Mouse (Mus musculus): Measurements from ENCODE around the gene Gpat3.

Gene Gpat3

DNA sequence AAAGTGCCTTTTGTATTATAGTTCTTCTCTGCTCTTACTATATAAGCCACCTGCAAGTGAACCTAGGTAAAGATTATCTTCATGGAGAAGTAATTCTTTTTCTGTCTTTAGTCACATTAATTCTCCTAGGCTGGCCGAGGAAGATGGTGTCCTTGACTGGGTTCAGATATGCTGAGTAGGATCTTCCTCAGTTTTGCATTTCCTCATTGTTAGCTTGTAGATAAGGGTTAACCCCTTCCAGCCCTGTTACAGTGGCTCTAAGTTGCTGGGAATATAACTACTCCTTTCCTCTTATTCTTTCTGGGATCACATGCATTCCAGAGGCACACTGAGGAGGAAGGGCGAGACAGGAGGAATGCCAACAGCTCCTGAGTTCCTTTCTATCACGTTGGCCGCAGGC, 15.6 kb downstream of the Gpat3 start:
- DNase-seq = no peak

DNA sequence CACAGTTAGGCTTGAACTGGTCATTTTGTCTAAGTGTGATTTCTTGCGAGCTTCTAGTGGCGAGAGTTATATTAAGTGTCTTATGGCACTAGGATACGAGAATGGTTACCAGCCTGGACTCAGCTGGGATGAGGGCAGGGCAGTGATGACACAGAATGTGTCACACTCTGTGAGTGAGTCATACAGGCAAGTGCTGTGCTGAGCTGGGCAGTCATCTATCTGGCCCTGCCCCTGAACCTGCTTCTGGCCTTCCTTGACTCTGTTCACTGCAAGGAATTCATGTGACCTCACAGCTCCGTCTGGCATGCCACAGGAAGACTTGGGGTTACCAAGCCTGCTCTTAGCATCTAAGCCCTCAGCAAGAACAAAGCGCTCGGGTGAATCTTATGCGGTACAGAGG, 16.3 kb downstream of the Gpat3 start:
- no peak for DNase-seq

DNA sequence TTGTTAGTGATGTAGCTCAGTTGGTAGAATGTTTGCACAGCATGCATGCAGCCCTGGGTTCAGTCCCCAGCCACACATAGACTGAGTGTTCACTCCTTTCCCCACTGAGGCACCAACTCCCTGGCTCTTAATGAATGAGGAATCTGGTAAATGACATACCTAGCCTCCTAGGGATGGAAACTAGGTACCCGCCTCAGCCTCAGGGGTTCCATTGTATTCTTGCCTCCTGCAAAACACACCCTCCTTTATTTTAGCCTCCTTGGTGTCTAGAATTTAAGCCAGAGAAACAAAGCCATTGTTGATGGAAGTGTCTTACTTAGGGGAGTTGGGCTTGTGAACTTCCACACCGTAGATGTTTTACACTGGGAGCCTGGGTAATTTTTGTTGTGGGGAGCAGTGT, 17.6 kb downstream of the Gpat3 start:
- DNase-seq = no peak

DNA sequence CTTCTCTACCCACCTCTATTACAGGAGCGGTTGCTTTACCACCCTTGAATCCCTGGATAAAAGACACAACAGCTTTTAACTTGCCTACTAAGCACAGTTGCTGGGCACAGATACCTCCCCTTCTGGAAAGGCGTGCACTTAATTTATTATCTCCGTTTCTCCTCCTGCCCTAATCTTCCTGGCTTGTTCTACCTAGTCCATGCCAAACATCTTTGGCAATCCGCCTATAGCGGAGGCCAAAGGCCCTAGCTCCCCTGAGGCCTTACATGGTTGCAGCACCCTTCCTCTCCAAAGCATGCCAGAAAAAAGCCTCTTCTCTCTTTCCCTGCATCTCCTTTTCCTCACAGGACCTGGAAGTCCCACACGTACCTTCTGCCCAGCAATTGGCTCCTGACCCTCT, 18.9 kb downstream of the Gpat3 start:
- DNase-seq = no peak

DNA sequence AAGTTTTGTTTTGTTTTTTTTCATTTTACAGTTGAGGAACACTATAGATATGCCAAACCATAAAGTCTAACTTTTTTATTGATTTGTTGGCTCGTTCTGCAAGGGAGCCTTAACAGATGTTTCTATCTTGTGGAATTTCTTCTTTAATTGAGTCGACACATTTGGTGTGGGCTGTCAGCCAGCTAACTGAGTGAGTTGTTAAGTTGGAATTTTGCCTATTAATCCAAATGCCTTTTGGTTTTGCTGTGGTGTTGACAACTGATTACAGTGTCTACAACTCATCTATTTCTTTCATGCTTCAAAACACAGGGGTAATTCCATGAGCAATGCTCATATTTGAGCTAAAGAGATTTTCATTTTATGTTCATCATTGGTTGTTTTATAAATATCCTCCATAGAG, 20.7 kb downstream of the Gpat3 start:
- no peak for DNase-seq

DNA sequence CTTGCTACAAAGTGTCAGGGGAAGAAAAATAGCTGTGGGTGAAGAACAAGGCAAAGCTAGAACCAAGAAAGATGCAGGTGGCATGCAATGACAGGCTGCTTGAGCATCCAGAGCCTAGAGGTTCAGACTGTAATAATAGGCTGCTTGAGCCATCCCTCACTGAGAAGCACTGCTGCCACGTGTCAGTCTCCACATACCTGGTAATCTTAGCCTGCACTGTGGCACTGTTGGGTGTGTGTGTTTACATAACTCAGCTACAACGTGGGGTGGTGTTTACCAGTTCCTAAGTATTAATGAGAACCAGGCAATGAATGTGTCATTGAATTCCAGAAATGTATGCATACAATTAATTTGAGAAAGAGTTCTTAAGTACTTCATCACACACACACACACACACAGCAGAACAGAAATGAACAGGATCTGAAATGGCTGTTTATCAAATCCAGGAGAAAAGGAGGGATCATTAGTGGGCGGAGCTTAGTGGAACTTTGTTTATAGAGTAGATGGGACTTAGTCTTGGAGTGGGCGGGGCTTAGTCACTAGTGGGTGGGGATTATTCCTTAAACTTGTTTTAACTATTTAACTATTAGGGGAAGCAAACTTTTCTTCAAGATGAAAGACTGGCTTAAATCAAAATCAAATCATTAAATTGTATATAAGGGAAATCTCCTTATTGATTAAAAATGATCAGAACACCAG, 23.8 kb downstream of the Gpat3 start:
- DNase-seq = no peak

DNA sequence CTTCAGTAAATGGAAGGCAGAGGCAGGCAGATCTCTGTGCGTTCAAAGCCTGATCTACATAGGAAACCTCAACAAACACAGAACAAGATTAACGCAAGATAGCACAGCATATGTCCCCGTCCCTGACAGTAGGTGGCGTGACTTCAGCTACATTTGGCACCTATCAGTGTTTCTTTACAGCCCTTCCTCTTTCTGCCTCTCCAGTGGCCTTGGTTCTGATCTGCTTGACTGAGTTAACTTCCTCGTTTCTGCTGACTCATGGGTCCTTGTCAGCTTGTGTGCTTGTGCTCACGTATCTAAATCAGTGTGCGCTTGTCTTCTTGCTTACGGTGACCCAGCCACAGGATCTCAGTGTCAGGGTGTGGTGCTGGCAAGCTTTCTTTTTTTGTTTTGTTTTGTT, 26.5 kb downstream of the Gpat3 start:
- no peak for DNase-seq

DNA sequence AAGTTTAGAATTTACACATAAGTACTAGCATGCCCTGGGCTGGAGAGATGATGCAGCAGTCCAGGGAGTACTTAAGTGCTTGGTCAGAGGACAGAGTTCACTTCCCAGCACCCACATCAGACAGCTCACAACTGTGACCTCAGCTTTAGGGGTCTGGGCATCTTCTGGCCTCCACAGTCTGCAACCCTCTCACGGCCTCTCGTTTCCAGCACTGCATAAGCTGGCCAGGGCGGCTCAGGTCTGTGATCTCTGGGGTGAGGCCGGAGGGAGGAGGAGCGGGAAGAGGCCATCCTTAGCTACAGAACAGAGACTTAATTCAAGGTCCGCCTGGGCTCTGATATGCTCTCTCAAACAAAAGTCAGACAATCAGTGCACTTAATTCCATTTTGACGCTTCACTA, 29.2 kb downstream of the Gpat3 start:
- DNase-seq = no peak

DNA sequence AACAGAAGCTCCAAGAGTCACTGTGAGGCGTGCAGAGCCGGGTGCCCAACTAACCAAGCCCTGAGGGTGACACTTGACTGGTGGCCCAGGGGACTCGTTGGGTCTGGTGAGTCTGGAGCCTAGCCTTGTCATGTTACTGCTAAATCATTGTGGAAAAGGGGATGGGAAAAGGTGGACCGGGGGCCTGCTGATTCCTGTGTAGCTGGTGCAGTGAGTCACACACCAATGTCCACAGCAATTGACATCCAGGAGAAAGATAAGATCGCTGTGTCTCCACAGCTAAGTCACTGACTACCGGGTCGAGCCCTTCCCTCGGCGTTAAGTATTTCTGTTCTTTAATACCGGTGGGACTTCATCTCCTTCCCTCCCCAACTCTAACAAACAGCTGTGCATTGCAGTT, 29.7 kb downstream of the Gpat3 start:
- DNase-seq = no peak

DNA sequence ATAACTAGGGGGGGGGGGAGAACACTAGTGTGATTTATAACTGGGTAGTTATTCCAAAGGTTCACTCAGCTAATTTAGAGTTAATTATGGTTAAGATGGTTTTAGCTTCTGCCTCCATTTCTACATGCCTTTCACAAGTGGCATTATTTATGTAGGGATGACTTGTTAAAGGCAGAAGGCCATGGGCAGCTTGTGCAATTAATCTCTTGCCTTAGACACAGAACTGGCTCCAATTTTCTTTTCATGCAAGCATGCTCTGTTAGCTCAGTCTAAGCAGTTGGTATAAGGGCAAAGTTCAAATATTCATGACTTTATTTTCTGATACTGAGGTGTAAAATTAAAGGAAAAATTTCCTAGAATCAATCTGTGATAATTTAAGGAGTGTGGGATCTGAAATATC, 31.5 kb downstream of the Gpat3 start:
- no peak for DNase-seq

DNA sequence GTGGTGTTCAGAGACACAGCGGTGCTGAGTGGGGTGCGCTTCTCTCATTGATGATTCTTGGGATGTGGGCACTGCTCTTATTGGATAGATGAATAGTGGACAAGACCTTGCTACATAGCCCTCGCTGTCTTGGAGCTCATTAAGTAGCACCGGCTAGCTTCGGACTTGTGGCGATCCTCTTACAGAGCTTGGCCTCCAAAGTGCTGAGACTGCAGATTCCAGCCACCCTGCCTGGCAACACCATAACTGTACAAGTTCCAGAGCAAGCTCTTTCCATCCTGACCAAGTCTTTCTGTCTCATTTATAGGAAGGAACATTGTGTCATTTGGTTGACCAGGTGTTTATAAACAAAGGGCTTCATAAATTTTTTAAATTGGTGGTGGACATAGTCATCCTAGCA, 39.7 kb downstream of the Gpat3 start:
- DNase-seq = no peak

DNA sequence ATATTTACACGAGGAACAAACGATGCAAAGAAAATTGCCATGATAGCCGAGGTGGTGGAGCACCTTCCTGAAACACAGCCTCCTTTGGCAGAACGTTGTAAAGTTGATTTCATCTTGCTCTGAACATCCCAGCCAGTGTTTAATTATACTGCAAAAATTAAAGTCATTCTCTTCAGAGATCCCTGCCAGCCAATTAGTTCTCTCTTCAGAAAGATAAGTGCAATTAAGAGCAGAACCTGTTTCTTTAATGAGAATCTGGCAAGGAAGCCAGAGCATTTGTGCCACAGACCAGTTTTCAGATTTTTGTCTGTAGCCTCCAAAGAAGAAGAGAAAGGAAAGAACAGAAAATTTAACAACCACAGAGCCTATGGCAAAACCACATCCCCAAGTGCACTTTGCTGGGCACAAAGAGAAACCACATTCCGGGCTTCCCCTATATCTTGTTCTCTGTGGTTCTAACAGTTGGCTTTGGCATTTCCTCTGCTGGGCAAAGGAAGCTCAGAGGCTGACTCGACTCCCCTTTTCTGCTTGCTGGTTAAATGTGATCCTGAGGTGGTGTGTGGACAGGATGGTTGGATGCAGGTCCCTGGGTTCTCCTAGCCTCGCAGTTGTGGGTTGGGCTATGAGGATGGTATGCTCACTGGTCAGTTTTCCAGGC, 40.9 kb downstream of the Gpat3 start:
- no peak for DNase-seq

DNA sequence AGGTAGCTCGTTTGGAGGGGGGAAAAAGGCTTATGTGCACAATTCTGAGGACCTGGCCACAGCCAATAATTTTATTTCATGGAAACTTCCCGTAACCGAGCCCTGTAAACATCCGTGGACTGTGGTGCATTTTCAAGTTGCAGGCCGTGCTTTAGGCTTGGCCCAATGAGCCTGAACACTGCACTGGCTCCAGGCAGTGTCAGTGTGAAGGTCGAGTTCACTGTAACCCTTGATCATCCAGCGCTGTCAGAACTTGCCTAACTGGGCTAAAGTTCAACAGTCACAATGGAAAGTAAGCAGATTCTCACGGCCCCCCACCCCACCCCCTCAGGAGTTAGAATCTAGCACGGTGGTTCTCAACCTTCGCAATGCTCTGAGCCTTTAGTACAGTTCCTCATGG, 50.7 kb downstream of the Gpat3 start:
- no peak for DNase-seq

DNA sequence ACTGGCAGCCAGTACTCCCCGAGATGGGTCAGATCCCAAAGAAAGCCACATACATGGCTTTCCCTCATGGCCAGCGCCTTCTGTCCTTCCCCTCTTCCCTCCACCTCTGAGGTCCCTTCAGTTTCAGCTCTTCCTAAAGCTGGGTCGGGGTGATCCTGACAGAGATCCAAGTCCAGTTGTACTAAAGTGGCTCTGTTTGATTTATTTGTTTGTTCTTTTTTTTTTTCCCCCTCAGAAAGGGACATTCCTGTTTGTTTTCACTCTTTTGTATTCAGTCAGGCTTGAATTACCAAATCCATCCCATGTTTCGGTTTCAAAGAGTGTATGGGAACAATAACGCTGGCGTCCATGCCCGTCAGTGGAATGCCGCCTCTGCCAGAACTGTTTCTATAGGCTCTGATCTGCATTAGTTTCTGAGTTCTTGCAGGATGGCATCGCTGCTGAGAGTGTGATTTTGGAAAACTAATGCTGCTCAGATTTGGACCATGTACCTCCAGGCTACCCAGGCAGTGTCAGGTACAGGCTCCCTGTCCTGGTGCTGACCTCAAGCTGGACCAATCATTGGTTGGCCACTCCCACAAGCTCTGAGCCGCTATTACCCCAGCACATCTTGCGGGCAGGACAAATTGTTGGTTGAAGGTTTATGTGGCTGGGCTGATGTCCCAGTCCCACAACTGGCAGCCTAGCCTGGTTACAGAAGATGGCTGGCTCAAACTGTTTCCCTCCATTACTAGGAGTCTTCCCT, 54.4 kb downstream of the Gpat3 start:
- DNase-seq = no peak

DNA sequence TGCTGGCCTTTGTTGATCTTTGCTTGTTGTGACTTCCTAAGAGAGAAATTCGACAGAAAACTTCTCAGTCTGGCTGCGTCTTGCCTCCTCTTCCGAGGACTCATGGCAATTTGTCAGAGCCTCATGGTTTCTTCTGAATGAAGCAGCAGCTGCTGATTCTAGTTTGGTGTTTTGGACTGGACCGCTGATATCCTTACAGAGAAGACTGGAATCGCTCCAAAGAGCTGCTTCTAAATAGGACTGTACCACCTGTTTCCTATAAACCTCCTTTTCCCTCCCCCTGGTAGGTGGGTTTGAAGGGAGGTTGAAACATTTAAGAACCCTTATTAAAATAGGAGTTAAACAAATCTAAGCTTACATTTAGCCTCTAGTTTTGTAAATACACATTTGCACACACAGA, 55.5 kb downstream of the Gpat3 start:
- DNase-seq = no peak

DNA sequence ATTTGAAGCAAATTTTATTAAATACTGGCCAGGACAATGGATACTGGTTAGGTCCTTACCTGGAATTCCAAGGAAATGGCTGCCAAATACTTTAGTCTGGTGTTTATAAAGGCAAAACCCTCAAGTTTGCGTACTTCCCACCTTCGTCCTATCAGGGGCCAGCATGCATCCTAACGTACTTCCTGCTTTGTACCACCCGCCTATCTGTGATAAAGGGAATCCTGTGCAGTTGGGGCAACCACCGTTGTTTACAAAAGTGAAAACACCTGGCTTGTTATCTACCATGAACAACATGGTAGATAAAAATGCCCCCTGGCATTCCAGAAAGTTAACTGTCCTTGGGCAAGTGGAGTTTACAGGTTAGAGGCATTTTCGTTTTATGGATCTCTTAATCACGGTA, 63.0 kb downstream of the Gpat3 start:
- no peak for DNase-seq

DNA sequence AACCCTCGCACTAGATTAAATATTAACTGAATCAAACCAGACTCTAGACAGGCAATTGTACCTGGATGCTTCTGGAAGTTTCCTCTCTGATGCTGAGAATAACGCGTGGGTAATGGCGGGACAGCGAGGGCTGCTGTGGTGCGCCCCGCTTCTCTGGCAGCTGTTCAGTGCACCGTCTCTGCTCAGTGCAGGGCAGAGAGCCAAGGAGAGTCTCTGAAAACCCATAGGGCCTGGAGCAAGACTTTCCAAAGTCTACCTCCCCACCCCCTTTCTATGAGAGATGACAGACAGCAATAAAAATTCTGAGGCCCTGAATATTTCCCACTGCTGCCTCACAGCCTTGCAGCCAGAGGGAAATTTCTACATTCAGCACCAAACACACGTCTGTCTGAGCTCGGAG, 63.4 kb downstream of the Gpat3 start:
- no peak for DNase-seq

DNA sequence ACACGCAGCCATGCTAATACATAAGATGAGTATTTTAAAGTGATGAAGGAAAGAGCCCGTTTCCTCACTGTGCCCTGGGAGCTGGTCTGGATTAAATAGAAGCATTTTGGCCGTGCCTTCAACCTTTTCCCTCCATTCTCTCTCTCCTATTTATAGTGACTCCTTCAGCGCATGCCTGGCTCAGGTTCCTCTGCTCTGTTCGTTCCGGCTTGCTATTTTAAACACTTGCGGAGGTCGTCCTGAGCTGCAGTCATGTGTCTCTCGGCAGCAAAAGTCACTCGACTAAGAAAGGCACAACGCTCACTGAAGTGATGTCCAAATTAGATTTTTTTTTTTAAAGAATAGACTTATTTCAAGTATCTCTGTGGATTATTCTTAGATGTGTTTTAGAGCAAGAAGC, 64.2 kb downstream of the Gpat3 start:
- no peak for DNase-seq

DNA sequence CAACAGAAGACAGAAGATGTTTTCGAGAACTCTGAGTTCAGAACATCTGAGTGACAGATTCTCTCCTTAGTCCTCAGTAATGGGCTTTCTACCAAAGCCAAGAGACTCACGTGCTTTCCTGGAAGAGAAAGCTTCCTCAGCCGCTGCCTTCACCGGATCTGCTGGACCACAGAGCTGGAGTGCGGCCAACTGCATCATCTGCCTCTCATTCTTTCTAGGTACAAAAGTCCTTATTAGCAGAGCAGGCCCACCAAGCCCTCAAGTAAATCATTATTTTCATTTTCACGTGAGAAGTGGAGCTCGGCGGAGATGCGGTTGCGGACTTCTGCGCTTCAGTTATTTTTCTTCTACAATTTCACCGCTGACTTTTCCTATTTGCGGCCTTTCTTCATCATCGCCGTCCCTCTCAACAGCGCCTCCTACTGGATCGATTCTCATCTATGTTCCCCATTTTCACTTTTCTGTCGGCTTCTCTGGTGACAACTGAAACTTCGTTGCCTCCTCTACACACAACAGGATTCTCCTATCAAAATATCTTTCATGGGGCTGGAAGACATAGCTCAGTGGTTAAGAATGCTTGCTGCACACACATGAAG, 66.1 kb downstream of the Gpat3 start:
- DNase-seq = no peak

DNA sequence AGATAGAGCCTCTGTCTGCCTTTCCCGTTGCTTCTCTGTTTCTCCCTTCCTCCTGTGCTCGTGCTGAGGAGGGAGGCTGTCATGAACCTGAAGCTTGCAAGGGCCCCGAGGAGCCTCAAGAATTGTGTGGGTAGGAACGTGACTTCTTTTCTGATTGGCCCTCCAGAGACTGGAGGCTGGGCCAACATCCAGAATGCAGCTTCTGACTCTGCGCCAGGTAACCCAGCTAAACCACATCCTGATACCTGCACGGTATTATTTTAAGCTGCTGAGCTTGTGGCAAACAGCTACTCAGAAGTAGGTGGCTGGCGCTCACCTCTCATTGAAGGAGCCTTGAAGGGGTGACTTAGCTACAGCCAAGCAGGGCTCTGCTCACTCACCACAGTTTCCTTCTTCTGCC, 66.9 kb downstream of the Gpat3 start:
- DNase-seq = no peak

DNA sequence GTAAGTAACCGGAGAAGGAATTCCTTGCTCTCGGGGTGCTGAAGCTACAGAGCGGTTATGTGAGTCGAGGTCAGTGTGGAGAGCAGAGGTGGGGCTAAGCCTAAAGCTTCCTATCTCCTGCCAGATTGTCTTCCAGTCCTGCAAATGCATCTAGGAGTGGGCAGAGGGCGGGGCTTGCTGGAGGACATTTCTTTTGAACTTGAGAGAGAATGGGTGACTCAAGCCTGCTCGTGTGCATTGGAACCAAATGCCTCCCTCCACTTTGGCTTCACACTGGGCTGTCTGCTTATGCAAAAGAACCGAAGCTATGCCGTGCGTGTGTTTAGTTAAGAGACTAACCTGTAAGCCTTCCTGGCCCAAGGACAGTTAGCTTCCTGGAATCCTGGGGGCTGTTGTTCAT, 67.8 kb downstream of the Gpat3 start:
- DNase-seq = no peak

DNA sequence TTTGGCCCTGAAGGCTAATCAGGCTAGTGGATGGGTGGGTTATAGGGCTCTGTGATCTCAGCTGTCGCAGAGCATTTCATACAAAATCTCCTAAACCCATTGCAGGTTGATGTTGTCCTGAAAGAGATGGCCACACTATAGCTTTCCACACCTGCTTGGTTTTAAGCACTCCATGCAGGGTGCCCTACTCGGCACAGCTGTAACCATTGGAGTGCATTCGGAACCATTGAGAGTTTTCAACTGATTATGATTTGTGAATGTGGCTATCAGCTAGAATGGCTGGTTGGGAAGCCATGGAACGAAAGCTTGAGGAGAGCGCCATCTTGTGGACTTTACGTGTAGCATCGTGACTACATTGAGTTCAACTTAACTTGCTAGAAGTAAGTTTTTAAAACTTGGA, 69.5 kb downstream of the Gpat3 start:
- DNase-seq = peak; percentile 32 to 44

DNA sequence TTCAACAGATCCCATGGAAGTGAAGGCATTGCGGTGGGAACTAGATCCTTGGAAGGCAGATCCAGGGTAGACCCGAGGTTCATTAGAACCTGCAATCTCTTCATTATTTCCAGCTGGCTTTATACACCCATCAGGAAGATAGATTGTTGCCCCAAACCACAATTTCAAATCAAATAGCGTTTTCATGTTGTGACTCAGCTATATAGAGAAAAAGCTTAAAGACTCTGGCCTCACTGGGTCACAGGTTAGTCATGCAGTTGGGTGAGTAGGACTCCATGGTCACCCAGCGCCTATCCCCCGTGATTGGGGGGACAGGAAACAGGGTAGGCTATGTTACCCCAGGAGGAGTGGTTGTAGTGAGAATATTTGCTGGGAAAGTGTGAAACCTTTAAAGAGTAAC, 69.9 kb downstream of the Gpat3 start:
- DNase-seq = no peak

DNA sequence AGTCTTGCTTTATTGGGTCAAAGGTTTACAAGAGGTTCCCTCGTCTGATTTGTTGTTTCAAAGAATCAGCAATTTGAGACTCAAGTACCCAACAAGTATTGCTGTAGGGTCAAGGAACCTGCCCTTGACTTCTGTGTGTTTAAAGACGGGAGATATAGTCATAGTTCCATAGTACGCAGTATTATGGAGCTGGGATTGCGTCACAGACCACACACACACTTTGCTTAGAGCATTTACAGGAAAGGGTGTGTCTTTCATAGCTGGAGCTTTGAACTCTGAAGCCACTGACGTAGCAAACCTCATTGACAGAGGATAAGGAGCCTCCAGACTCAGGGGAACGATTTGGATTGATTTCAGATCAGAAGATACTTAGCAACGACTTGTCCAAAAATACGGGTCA, 70.9 kb downstream of the Gpat3 start:
- DNase-seq = no peak
